Mouse (Mus musculus): ENCODE measurements around the gene Cmklr1. TPM values are rescaled to one million over a fixed set of nuclear protein-coding genes. Genes with fewer than 3 reads are reported as not detected.

Gene Cmklr1
- total RNA-seq, 4 experiments from 2014 or later: 14.2 to 27.6 (median 21.2) TPM

DNA sequence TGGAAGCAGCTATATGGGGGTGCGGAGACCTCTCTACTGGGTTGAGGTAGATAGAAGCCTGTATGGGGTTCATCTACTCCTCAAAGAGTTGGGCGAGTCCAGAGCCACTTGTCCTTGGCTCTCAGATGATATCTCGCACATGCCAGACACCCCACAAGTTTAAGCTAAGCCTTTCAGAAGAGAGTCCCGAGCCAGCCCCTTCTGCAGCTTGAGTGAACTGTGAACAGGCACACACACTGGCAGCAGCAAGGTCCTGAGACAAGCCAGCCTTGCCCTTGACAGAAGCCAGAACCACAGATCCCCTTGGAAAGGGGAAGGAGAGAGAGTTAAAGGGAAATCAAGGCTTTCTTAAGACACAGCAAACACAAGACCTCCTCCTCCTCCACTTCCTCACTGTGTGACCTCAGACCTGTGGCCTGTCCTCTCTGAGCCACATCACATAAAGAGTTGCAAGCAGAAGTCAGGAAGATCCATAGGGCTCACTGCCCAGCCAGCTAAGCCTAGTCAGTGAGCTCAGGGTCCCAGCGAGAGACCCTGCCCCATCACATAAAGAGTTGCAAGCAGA lies 1.5 kb downstream of the Cmklr1 start:
- DNase-seq: no peak

DNA sequence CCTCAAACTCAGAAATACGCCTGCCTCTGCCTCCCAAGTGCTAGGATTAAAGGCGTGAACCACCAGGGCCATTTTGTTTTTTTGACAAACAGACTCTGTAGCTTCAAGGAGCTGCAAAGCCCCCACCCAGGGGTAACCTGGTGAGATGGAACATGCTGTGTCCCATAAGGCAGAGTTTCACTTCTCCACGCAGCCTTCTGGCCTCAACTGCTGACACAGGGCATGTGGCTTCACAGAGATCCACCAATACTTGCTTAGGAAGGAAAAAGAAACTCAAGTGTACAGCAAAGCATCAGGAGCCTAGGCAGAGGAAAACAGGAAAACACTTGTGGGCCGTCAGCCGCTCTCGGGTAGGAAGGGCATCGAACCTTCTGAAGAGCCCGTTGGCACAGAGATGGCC lies 3.1 kb downstream of the Cmklr1 start:
- DNase-seq: no peak

DNA sequence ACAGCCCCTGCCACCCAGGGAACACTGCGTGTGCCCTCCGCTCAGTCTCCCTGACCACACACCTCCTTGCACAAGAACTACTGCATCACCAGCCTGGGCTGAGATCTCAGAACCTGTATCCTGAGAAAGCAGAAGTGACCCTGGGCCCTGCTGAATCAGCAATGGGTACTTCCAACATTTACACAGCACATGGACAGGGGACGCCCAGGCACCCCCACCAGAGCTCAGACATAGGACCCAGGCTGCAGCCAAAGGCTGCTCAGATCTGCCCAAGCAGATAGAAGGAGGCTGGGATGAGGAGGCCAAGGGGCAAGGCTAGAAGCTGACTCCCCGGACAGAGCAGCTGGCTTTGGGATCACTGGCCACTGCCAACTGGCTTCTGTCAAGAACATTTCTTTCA lies 5.7 kb downstream of the Cmklr1 start:
- no peak for DNase-seq

DNA sequence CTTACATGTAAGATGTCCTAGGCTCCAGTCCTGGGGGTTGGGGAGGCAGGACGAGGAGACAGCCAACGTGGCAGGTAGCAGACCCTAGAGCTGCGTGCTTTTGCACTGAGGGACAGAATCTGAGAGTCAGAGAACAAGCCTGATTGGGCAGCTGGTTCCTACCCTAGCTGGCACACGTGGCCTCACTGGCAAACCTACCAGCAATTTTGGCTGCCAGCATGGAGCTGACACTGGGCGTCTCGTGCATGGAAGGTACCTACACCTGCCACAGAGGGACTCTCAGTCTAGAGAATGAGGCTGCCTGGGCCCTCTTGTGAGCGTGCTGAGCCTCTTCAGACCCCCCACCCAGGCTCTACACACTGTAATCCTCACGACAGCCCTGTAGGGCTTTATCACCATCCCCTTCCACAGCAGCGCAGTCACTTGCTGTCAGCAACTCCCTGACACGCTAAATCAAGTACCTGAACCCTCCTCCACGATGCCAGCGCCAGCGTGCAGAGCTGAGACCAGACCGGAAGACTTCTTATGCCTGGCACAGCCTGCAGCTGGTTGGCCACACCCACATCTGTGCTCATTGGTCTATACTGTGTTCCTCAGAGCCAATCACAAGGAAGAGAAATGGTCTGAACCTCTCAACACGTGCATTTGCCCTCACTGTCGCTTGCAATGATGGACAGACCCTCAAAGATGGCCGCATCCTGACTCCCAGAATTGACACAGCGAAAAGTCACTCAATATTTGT lies 6.9 kb downstream of the Cmklr1 start:
- DNase-seq: no peak

DNA sequence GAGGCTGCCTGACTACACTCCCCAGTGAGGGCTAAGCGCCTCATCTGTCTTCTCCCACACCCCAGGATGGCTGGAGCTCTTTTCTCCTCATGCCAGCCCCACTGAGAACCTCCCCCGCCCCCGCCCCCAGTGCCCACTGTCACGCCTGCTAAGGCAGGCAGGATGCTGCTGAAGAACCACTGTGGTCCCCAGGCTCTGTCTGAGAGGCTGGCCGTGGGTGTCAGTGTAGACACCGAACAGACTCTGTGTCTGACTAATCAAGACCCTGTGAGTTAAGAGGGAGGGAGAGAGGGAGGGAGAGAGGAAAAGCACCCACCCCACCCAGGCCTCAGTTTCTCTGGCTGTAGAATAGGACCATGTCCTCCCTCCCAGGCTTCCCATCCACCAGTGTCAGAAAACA lies 9.2 kb downstream of the Cmklr1 start:
- DNase-seq: no peak

DNA sequence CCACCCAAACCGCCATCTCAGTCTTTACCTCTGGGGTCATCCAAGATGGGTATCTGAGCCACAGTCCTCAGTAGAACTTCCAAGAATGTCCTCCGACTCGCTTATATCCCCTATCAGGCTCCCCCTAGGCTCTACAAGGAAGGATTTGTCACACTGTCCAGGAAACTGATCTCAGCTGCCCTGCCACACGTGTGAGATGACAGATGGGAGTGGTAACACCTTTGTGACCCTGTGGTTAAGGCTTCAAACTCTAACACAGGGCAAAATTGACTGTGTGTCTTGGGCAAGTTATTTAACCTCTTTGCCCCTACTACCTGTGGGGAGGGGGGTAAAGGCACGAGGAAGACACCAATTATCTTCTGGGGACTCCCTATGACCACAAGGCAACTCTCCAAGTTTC lies 11.1 kb downstream of the Cmklr1 start:
- no peak for DNase-seq

DNA sequence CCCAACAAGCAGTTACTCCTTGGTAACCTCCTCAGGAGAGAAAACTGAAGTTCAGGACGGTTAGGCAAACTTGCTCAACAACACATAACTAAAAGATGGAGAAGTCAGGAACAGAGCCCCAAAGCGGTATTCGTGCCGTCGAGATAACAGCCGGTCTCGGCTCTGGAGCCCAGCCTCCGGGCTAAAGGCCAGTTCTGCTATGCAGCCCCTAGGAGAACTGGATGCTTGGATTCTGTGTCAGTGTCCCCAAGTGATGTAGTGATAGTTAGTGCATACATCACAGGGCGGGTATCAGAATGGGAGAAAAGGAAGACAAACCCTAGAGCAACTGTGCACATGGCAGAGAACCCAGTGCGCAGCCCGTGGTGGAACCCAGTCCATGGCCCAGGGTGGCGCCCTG lies 12.2 kb downstream of the Cmklr1 start:
- no peak for DNase-seq

DNA sequence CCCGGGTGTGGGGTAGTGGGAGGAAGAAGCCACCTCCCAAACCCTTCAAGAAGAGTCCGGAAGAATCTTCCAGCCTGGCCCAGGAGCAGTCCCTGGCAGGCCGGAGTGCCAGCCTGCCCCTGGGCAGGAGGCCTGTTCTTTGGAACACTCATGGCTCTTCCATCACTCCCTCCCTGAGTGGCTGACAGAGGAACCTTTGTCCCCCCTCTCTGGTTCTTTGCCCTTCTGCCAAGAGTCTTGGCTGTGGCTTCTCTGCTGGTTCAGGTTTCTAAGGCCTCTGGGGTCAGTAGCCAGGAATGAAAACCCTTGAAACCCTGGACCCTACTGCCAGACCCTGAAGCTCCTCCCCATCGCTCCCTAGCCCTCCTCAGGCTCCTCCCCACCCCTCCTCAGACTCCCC lies 12.6 kb downstream of the Cmklr1 start:
- DNase-seq: no peak

DNA sequence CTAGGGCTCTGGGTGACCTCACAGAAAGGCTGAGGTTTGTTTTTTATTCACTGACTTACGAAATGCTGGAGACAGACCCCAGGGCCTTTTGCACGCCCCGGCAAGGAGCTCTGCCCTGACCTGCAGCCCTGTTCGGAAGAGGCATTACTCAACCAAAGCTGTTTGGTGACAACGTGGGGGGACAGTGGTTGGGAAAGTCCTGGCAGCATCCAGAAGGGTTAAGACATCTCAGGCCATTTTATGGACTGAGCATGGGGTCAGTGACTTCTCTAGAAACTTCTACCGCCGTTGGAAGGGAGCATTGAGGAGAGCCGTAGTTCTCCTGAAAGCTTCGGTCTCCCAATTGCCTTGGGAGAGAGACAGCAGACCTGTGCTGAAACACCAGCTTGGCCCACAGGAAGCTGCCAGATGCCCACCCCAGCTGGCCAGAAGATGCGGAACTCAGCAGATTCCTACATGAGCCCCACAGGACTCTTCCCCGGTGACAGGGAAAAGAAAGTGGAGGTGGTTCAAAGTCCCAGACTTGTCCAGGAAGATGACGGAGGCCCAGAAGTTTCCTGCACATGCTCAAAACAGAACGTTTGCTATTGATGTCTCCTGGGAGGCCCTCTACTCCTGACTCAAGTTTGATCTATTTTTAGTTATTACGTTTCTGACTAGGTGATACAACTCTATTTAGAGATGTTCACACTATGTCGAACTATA lies 14.2 kb downstream of the Cmklr1 start:
- no peak for DNase-seq

DNA sequence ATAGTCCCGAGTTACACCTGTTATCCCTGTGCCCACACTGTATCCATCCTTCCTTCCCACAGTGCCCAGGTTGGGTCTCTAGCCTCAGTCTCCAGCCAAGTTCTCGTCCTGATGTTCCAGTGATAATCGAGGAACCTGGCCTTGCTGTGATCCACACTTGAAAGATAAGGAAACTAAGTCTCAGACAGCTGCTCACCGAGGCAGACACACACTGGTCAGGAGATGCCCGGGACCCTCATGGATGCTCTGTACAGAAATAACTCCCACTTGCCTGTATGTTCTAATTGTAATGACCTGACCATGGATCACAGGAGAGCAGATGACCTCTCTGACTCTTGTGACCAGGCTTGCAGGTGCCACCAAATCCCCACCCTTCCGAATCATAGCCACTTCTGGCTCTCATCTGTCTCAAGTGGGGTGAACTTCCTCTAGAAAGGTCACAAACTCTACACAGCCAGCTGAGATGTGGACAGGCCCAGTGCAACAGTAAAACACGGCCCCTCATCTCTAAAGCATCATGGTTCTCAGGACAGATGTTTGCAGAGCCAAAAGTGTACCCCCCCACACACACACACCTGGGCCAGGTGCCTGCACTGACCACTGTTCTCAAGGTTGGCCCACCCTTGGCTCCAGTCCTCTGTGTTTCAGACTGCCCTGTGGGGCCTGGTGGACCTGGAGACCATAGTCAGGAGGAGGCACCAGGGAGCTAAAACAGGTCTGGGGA lies 15.2 kb downstream of the Cmklr1 start:
- DNase-seq: no peak

DNA sequence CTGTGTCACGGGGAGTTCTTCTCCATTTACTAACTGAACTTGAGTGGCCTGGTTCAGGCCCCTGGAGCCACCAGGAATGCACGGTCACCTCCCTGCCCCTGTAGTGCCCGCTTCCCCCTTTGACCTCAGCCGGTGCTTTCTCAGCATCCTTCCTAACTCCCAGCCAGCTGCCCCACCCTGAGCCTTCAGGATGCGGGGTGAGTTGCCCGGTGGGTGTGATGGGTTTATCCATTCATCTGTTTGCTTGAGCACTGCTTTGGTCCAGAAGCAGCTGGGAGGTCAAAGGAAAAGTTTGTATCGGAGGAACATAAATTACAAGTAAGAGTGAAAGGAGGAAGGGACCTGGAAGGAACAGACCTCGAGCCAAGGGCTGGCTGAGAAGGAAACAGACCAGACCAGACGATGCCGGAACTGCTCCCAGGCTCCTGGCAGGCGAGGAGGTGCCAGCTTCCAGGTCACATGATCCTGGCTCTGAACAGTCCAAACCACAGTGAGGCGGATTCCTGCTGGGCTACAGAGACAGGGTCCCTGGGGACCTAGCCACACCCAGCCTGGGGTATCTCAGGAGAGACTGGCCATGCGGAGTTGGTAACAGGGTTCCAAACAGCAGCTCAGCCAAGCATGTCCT lies 16.1 kb downstream of the Cmklr1 start:
- peak; percentile 75 for DNase-seq

DNA sequence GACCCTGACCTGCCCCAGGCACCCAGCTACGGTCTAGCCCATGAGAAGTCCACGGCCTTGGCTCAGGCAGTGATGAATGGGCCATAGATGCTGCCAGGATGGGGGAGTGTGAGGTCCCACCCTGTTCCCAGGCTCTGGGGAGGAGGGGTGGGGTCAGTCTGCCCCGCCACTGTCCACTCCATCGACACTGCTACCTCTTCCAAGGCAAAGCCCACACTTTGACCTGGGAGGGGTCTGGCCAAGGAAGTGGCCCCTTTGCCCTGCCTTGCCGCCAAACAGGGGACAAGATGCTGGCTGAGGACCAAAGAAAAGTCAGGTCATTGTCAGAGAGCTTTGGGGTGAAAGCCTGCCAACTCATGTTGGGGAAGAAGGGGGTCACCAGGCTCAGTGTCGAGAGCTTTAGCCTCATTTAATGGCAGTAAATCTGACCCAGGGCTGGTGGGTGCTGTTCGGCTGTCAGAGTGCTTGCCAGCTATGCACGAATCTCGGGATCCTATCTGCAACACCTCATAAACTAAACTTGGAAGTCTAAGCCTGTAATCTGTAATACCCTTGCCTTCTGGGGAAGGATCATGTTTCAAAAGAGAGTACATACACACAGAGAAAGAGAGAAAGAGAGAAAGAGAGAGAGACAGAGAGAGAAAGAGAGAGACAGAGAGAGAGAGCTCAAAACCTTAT lies 17.1 kb downstream of the Cmklr1 start:
- DNase-seq: no peak

DNA sequence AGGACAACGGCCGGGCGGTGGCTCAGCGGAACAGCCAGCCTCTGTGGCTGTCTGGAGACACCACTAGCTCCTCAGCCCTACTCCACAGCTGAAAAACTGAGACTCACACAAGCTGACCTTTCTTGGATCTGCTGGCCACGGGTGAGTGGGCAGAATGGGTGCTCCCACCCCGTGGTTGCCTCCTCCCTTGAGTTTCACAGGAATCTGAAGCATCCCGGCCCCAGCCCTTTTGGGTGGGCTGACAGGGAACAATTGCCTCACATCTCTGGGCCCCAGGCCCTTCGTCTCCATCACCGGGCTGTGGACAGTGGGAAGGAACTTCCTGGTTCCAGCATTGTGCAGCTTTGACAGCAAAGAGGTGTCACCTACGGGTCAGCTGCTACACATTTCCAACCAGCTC lies 20.1 kb downstream of the Cmklr1 start:
- no peak for DNase-seq

DNA sequence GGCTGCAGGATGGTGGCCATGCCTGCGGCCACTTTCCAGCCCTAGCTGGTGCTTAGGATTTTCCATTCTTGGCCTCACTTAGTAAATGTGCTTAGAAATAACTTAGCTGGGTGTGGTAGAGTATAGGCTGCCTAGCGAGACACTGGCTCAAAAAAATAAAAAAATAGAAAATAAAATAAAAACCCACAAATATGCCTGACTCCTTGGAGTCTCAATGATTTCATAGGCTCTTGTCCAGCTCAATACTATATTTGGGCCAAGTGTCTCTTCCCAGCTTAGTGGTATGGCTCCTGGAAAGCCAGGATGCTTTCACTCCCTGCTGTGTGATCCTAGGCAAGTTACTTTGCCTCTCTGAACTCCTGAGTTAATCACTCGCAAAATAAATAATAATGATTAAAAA lies 21.0 kb downstream of the Cmklr1 start:
- DNase-seq: no peak

DNA sequence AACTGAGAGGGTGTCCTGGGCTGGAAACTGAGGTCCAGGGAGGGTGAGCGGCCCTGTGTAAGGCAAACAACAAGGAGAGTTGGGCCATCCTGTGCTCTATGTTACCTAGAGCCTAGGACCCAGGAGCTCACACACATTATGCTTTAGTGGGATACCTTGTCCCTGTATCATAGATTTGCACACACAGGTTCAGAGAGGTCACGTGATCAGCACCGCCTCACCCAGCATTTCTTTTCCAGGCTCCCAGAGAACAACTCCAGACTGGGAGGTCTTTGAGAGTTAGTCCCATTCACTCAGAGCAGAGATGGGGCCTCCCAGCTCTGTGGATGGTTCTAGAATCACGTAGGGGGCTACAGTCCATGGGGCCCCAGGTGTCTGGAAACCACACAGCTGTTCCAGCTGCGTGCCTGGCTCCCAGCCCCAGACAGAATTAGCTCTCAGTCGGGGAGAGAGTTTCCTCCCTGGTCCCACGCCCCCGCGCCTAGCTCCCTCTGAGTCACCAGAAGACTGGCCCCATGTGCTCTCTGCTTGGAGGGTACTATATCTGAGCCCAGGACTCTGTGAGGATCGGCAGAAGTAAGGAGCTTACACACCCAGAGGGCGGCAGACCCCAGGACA lies 22.3 kb downstream of the Cmklr1 start:
- DNase-seq: no peak

DNA sequence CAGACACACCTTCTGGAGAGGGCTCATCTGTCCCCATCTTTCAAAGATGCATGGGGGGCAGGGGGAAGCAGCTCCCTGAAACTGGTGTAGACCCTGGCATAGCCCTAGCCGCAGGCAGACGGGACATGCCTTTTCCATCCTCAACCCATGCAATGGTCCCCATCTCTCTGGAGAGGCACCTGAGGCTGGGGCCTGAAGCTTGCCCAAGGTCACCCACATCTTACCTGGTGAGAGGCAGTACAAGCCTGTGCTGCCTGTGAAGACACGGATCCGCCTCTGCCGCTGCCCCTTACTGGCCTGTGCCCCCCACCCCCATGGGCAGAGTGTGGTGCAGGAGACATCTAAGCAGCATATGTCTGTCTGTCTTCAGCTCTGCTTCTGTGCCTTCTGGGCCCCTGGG lies 23.2 kb downstream of the Cmklr1 start:
- DNase-seq: no peak

DNA sequence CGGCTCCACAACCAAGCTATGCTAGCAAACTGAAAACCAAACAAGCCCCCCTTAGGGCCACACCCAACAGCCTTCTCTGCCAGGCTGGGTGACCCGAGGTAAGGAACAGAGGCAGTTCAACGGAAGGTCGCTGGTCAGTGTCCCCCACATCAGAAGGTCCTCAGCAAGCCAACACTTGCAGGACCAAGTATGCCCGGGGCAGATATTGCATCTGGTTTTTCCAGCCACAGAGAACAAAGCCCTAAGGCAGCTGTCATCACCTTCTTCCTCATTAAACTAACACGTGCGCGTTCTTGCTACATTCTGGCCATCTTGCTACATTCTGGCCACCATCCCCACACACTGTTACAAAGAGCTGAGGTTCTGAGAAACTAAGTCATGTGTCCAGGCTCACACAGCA lies 23.9 kb downstream of the Cmklr1 start:
- DNase-seq: no peak

DNA sequence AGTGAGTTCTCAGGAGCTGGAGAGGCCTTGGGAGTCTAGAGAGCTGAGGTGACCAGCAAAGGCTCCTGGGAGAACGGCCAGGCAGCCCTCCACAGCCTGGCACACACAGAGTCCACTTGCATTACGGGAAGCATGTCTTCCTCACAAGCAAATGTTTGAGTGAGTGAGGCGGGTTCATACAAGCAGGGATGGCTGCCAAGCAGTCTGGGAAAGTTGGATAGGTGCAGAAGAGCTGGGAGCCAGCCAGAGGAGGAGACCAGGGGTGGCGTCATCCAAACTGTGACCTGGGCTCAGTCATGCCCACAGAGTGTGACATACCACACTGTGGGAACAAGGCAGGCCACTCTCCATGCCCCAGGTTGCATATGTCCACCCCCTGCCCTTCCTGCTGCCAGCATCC lies 25.2 kb downstream of the Cmklr1 start:
- DNase-seq: no peak

DNA sequence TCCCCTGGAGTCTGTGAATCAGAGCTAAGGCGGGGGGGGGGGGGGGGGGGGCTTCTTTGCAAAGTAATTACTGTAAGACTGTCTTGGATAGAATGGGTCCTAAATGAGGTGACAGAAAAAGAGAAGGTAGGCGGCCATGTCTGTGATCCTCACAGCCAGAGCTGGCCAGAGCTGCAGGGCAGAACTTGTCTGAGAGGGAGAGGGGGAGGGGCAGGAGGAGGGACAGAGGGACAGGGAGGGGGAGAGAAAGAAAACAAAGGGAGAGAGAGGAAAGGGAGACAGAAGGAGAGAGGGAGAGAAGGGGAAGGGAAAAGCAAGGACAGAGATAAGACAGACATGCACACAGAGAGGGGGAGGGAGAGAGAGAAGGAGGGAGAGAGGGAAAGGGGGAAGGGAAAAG lies 27.2 kb downstream of the Cmklr1 start:
- no peak for DNase-seq

DNA sequence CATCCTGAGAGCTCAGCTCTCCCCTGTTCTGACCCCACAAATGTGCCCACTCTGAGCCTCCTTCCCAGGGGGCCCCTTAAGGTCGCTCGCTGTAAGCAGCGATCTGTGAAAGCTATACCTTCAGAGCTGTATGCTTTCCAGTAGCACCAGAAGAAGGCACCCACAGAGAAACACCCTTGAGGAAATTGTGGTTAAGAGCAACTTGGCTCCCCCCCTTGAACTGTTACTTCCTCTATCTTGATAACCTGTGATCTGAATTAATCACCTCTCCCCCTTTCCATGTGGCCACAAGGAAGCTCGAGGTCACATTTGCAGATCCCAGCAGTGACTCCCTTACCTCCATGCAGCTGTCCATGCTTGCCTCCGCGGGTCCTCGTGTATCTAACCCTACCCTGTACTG lies 29.2 kb downstream of the Cmklr1 start:
- DNase-seq: no peak

DNA sequence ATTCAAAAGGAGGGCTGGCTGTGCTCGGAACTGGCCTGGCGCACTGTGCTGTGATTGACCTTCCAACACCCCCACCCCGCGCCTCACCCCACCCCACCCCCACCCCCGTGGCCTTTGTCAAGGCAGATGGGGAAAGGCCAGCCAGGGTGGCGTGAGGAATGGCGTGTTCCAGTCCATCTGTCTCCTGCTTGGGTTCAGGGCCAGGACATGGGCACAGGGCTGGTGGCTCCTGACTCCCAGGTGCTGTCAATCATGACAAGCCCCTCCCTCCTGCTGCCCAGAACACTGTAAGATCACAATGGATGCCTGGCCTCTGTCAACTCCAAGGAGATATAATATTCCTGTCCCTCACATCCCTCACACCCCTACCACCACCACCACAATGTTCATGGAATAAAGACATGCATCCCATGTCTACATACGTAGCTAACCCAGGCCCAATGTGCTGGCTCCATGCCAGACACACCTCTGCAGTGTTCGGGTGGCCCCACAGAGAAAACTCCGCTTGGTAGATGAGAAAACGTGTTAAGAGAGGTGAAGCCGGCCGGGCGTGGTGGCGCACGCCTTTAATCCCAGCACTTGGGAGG lies 30.0 kb downstream of the Cmklr1 start:
- no peak for DNase-seq

Measured in adrenal gland, adult 8-10 months (tissue).